ENCODE assay signal across 9 mouse cellular contexts in genomic region chr7:108935411-108935810, GRCm38 (mm10). TPM values are rescaled to one million over a fixed set of nuclear protein-coding genes. Genes with fewer than 3 reads are reported as not detected.
DNase-seq lines count a peak whose midpoint lies in the region; ATAC-seq and TF ChIP-seq lines count a peak whose summit lies in the region.
"Had no signal": no experiment of that assay in that cellular context is flagged by ENCODE, and none has a peak within 500 bp of the region (broad histone marks: within the 10 kb centered on the region; RNA-seq: fewer than 3 reads in every experiment).

No protein-coding gene starts in this region.

- no peak overlapping the region; the same call in 1 of the 2 replicates for H3K9ac ChIP-seq in liver, adult 2 months (ENCODE audit: low read depth, low read length)
- no peak overlapping the region; the same call in 1 of the 2 replicates for H3K9ac ChIP-seq in embryonic facial prominence, embryonic 15.5 days
- H3K9ac ChIP-seq in limb, embryonic 11.5 days (ENCODE audit: low read length): peak overlapping the region; percentile 40; the same call in 1 of the 2 replicates
- peak overlapping the region; percentile 93 for H3K9ac ChIP-seq in neural tube, embryonic 15.5 days (replicated peaks)

- H3K4me3 ChIP-seq in liver, adult 2 months (ENCODE audit: insufficient read depth, low read depth, low read length): peak overlapping the region; percentile 6; the same call in 1 of the 2 replicates
- H3K4me3 ChIP-seq in embryonic facial prominence, embryonic 15.5 days (replicated peaks): peak overlapping the region; percentile 97
- peak overlapping the region; percentile 91 for H3K4me3 ChIP-seq in limb, embryonic 11.5 days (ENCODE audit: low read depth, low read length)
- peak overlapping the region; percentile 92 for H3K4me3 ChIP-seq in neural tube, embryonic 15.5 days (replicated peaks)

- H3K27me3 ChIP-seq in liver, adult 2 months (ENCODE audit: control insufficient read depth, insufficient read depth, low read length): no peaks in the 10 kb centered on the region
- no peaks in the 10 kb centered on the region for H3K27me3 ChIP-seq in embryonic facial prominence, embryonic 15.5 days
- H3K27me3 ChIP-seq in limb, embryonic 11.5 days (ENCODE audit: control insufficient read depth, insufficient read depth, low read length): no peaks in the 10 kb centered on the region
- H3K27me3 ChIP-seq in neural tube, embryonic 15.5 days (replicated peaks): no peaks in the 10 kb centered on the region

- H3K9me3 ChIP-seq in embryonic facial prominence, embryonic 15.5 days (replicated peaks): no peaks in the 10 kb centered on the region
- no peaks in the 10 kb centered on the region for H3K9me3 ChIP-seq in limb, embryonic 11.5 days (ENCODE audit: control insufficient read depth, low read length)
- H3K9me3 ChIP-seq in neural tube, embryonic 15.5 days (replicated peaks): no peaks in the 10 kb centered on the region

- DNase-seq in liver, adult 2 months (ENCODE audit: extremely low read depth, low read depth, low spot score): no peak
- no peak for DNase-seq in liver
- no peak for DNase-seq in limb, embryonic 11.5 days (ENCODE audit: low spot score)
- DNase-seq in layer of hippocampus, adult 8-10 months (ENCODE audit: low spot score in 2 of 2): no peak
- DNase-seq in thymus, postnatal 14 days: no peak
- DNase-seq in thymus, postnatal 4 days: no peak
- DNase-seq: gastrocnemius, postnatal 14 days had no signal

- H3K27ac ChIP-seq in liver, adult 2 months (replicated peaks; ENCODE audit: insufficient read depth, low read depth, low read length): no peak overlapping the region
- H3K27ac ChIP-seq in embryonic facial prominence, embryonic 15.5 days (replicated peaks): no peak overlapping the region
- no peak overlapping the region for H3K27ac ChIP-seq in limb, embryonic 11.5 days (replicated peaks; ENCODE audit: low read depth, low read length)
- H3K27ac ChIP-seq in neural tube, embryonic 15.5 days (replicated peaks): no peak overlapping the region

- H3K79me2 ChIP-seq in liver, adult 2 months (ENCODE audit: control insufficient read depth, insufficient read depth, low read length): peaks cover 8% of the 10 kb centered on the region; the same call in 1 of the 2 replicates

- WGBS in liver, adult 2 months: 82% methylated on average over 7 of the region's 7 CpGs
- WGBS in embryonic facial prominence, embryonic 15.5 days: 79% methylated on average over 7 of the region's 7 CpGs
- WGBS in limb, embryonic 11.5 days: 90% methylated on average over 7 of the region's 7 CpGs
- 82% methylated on average over 7 of the region's 7 CpGs for WGBS in neural tube, embryonic 15.5 days

- no peak for TF ChIP-seq POLR2A in liver, adult 2 months (IDR thresholded peaks at IDR 0.05; ENCODE audit: extremely low read depth, insufficient read depth, low read length)

- H3K4me2 ChIP-seq in embryonic facial prominence, embryonic 15.5 days (replicated peaks): peak overlapping the region; percentile 79
- peak overlapping the region; percentile 80 for H3K4me2 ChIP-seq in limb, embryonic 11.5 days (ENCODE audit: low read depth, severe bottlenecking)
- peak overlapping the region; percentile 78 for H3K4me2 ChIP-seq in neural tube, embryonic 15.5 days

- TF ChIP-seq CTCF in liver, adult 2 months (IDR thresholded peaks at IDR 0.05; ENCODE audit: low read depth, low read length): no peak

- H3K4me1 ChIP-seq in liver, adult 2 months (ENCODE audit: control insufficient read depth, insufficient read depth, low read length): peaks cover 10% of the 10 kb centered on the region
- H3K4me1 ChIP-seq in embryonic facial prominence, embryonic 15.5 days: peaks cover 11% of the 10 kb centered on the region
- peaks cover 6% of the 10 kb centered on the region for H3K4me1 ChIP-seq in limb, embryonic 11.5 days (ENCODE audit: control insufficient read depth, insufficient read depth, low read length)
- H3K4me1 ChIP-seq in neural tube, embryonic 15.5 days: peaks cover 21% of the 10 kb centered on the region

- peaks cover 25% of the 10 kb centered on the region for H3K36me3 ChIP-seq in liver, adult 2 months (ENCODE audit: control insufficient read depth, insufficient read depth, low read length)
- H3K36me3 ChIP-seq in embryonic facial prominence, embryonic 15.5 days: peaks cover 38% of the 10 kb centered on the region
- H3K36me3 ChIP-seq in limb, embryonic 11.5 days (ENCODE audit: control insufficient read depth, insufficient read depth, low read length): peaks cover 16% of the 10 kb centered on the region
- peaks cover 32% of the 10 kb centered on the region for H3K36me3 ChIP-seq in neural tube, embryonic 15.5 days

- ATAC-seq in embryonic facial prominence, embryonic 15.5 days (ENCODE audit: insufficient number of reproducible peaks, low FRiP score, low TSS enrichment, low read depth): no peak
- ATAC-seq in limb, embryonic 11.5 days (ENCODE audit: insufficient number of reproducible peaks, low FRiP score, low TSS enrichment, low read depth): no peak
- ATAC-seq in neural tube, embryonic 15.5 days (ENCODE audit: low FRiP score): no peak

RNA-seq across cellular contexts. Expression of gene Eif3f, which starts 1.2 kb away (rescaled TPM):
- total RNA-seq in liver, adult 2 months (2014; rRNA removed): 20.6 and 31.7 TPM in 2 replicates
- polyA plus RNA-seq in liver, adult 2 months (2012; rRNA removed): 47.2 and 48.1 TPM in 2 replicates
- polyA plus RNA-seq in embryonic facial prominence, embryonic 15.5 days (2015; fragmentation: Nextera tagmentation; extraction: Ambion mirVana): 97.9 and 102 TPM in 2 replicates
- polyA plus RNA-seq in limb, embryonic 11.5 days (2014; fragmentation: Nextera tagmentation; extraction: Ambion mirVana): 96.1 and 97.2 TPM in 2 replicates
- polyA plus RNA-seq in neural tube, embryonic 15.5 days (2015; fragmentation: Nextera tagmentation; extraction: Ambion mirVana): 70.0 and 75.9 TPM in 2 replicates
- total RNA-seq in layer of hippocampus, adult 8-10 months (2022): 100 to 1,000 TPM in 2 of 4 experiments, 10 to 100 TPM in 2; 92.4 to 104 (median 100) TPM

RNA-seq across cellular contexts. Expression of gene Nlrp10, which starts 5.4 kb away (rescaled TPM):
- total RNA-seq in liver, adult 2 months (2014; rRNA removed): under 0.01 and 0.09 TPM in 2 replicates
- not detected in 2 replicates for polyA plus RNA-seq in liver, adult 2 months (2012; rRNA removed)
- polyA plus RNA-seq in embryonic facial prominence, embryonic 15.5 days (2015; fragmentation: Nextera tagmentation; extraction: Ambion mirVana): 1.9 and 2.3 TPM in 2 replicates
- polyA plus RNA-seq in limb, embryonic 11.5 days (2014; fragmentation: Nextera tagmentation; extraction: Ambion mirVana): 0.71 and 0.75 TPM in 2 replicates
- polyA plus RNA-seq in neural tube, embryonic 15.5 days (2015; fragmentation: Nextera tagmentation; extraction: Ambion mirVana): 0.04 TPM in 1 of 2 replicates, not detected in the other
- under 1 TPM; 0.26 to 0.56 (median 0.42) TPM for total RNA-seq in layer of hippocampus, adult 8-10 months (2022)

RNA-seq across cellular contexts. Expression of gene Tub, which starts 14.7 kb away (rescaled TPM):
- under 0.01 and 0.07 TPM in 2 replicates for total RNA-seq in liver, adult 2 months (2014; rRNA removed)
- not detected in 2 replicates for polyA plus RNA-seq in liver, adult 2 months (2012; rRNA removed)
- polyA plus RNA-seq in embryonic facial prominence, embryonic 15.5 days (2015; fragmentation: Nextera tagmentation; extraction: Ambion mirVana): 4.1 and 4.2 TPM in 2 replicates
- polyA plus RNA-seq in limb, embryonic 11.5 days (2014; fragmentation: Nextera tagmentation; extraction: Ambion mirVana): 3.7 and 4.2 TPM in 2 replicates
- 29.8 and 37.6 TPM in 2 replicates for polyA plus RNA-seq in neural tube, embryonic 15.5 days (2015; fragmentation: Nextera tagmentation; extraction: Ambion mirVana)
- total RNA-seq in layer of hippocampus, adult 8-10 months (2022): 100 to 1,000 TPM; 146 to 206 (median 173) TPM

RNA-seq across cellular contexts. Expression of gene Olfr519, which starts 41.2 kb away (rescaled TPM):
- total RNA-seq in liver, adult 2 months (2014; rRNA removed): not detected in 2 replicates
- not detected in 2 replicates for polyA plus RNA-seq in liver, adult 2 months (2012; rRNA removed)
- polyA plus RNA-seq in embryonic facial prominence, embryonic 15.5 days (2015; fragmentation: Nextera tagmentation; extraction: Ambion mirVana): not detected in 2 replicates
- polyA plus RNA-seq in limb, embryonic 11.5 days (2014; fragmentation: Nextera tagmentation; extraction: Ambion mirVana): not detected in 2 replicates
- not detected in 2 replicates for polyA plus RNA-seq in neural tube, embryonic 15.5 days (2015; fragmentation: Nextera tagmentation; extraction: Ambion mirVana)
- total RNA-seq in layer of hippocampus, adult 8-10 months (2022): not detected
- total RNA-seq: gastrocnemius, postnatal 14 days had no signal

RNA-seq across cellular contexts. Expression of gene Olfr518, which starts 50.6 kb away (rescaled TPM):
- not detected in 2 replicates for total RNA-seq in liver, adult 2 months (2014; rRNA removed)
- not detected in 2 replicates for polyA plus RNA-seq in liver, adult 2 months (2012; rRNA removed)
- polyA plus RNA-seq in embryonic facial prominence, embryonic 15.5 days (2015; fragmentation: Nextera tagmentation; extraction: Ambion mirVana): 0.05 and 0.12 TPM in 2 replicates
- polyA plus RNA-seq in limb, embryonic 11.5 days (2014; fragmentation: Nextera tagmentation; extraction: Ambion mirVana): not detected in 2 replicates
- polyA plus RNA-seq in neural tube, embryonic 15.5 days (2015; fragmentation: Nextera tagmentation; extraction: Ambion mirVana): not detected in 2 replicates
- total RNA-seq in layer of hippocampus, adult 8-10 months (2022): not detected
- total RNA-seq: gastrocnemius, postnatal 14 days had no signal

Comparison
In these comparisons a context has a peak if more than half of its experiments do, and no peak if none do; other contexts are left out.
1. H3K4me3 ChIP-seq: peak in every context shown above with its lines; median percentile 97 in embryonic facial prominence, embryonic 15.5 days; 92 in neural tube, embryonic 15.5 days; 91 in limb, embryonic 11.5 days; 6 in liver, adult 2 months.
2. H3K9ac ChIP-seq: peak in limb, embryonic 11.5 days (single experiment) and neural tube, embryonic 15.5 days (single experiment); none in liver, adult 2 months (single experiment) and embryonic facial prominence, embryonic 15.5 days (single experiment).
3. Peak in every context shown above with its lines, with median percentiles within 50 percentile points of each other: H3K4me2 ChIP-seq.